Mouse (Mus musculus) hindbrain, embryonic 15.5 days (tissue): ENCODE data around the gene Fen1. TPM values are rescaled to one million over a fixed set of nuclear protein-coding genes. Genes with fewer than 3 reads are reported as not detected.
A peak's percentile ranks its signal among the peaks of the same experiment; 100 is the strongest.

ENCODE experiments used
- ATAC-seq: fragments of 200-750 bp; cut with Nextera tagmentation; 2 replicates; pipeline ENCODE4 v1.8.0; 2017; ENCODE audit warnings: low read depth, moderate number of reproducible peaks, moderate TSS enrichment; ENCODE audit not compliant: low FRiP score
- H3K27ac ChIP-seq: fragments of 300-500 bp; sonication (generic); replicated peaks from 2 replicates; pipeline ENCODE4 v1.5.1; 2015; ENCODE audit warnings: mild to moderate bottlenecking, inconsistent platforms
- H3K27me3 ChIP-seq: fragments of 300-500 bp; sonication (generic); 2 replicates; pipeline ENCODE4 v1.6.1; 2015; ENCODE audit warnings: control low read depth, inconsistent platforms
- H3K36me3 ChIP-seq: fragments of 300-500 bp; sonication (generic); 2 replicates; pipeline ENCODE4 v1.6.1; 2015; ENCODE audit warnings: control low read depth, inconsistent platforms
- H3K4me1 ChIP-seq: fragments of 300-500 bp; sonication (generic); replicated peaks from 2 replicates; pipeline ENCODE4 v1.6.1; 2015; ENCODE audit warnings: control low read depth, inconsistent platforms
- H3K4me2 ChIP-seq: fragments of 300-500 bp; sonication (generic); 2 replicates; pipeline ENCODE4 v1.6.1; 2015; ENCODE audit warnings: moderate library complexity, mild to moderate bottlenecking, inconsistent platforms
- H3K4me3 ChIP-seq: fragments of 300-500 bp; sonication (generic); 2 replicates; pipeline ENCODE4 v1.5.1; 2015; ENCODE audit warnings: mild to moderate bottlenecking, inconsistent platforms
- H3K9ac ChIP-seq: fragments of 300-500 bp; sonication (generic); 2 replicates; pipeline ENCODE4 v1.6.1; 2015; ENCODE audit warnings: inconsistent platforms
- H3K9me3 ChIP-seq: fragments of 300-500 bp; sonication (generic); 2 replicates; pipeline ENCODE4 v1.6.1; 2016; ENCODE audit warnings: control low read depth, inconsistent platforms
- WGBS: fragments of 180-500 bp; shearing (Covaris S2); methylation state at CpG from one replicate; pipeline ENCODE4 v1.1.7; 2015; 5-methylcytosine and 5-hydroxymethylcytosine counted together
- polyA plus RNA-seq: library from polyadenylated mRNA; unstranded; fragments of >200 nt; fragmentation: Nextera tagmentation; extraction: Ambion mirVana; gene quantifications from 2 replicates; pipeline ENCODE4 v1.2.1, GENCODE M21; 2015

Gene Fen1
- 28.0 and 28.2 TPM in 2 replicates for polyA plus RNA-seq

GRCm38 (mm10) chr19:10203848-10204615 lies at the start of gene Fen1, which contains the start of gene Tmem258:
Fen1 (minus strand) TSS chr19:10204169.
Tmem258 (plus strand) TSS chr19:10204014.
- under 1% methylated on average over 40 of the region's 40 CpGs for WGBS
- H3K27ac ChIP-seq = peak within 1 kb of the TSS; percentile 81
- peak within 1 kb of the TSS; percentile 75 for H3K9ac ChIP-seq
- H3K4me2 ChIP-seq = peak within 1 kb of the TSS; percentile 82
- H3K9me3 ChIP-seq = no peaks in the 10 kb centered on the region
- H3K4me1 ChIP-seq = peaks cover 16% of the 10 kb centered on the region
- peak; percentile 92 for ATAC-seq
- peak within 1 kb of the TSS; percentile 66 for H3K4me3 ChIP-seq
- H3K36me3 ChIP-seq = peaks cover 27% of the 10 kb centered on the region
- no peaks in the 10 kb centered on the region for H3K27me3 ChIP-seq

- no peak overlapping the region for H3K27ac ChIP-seq
- H3K4me3 ChIP-seq = no peak overlapping the region
- H3K27me3 ChIP-seq = 0 out of 2 replicates have a peak, but pooled peaks cover 5% of the 10 kb centered on the region
- ATAC-seq = no peak
- no peak overlapping the region for H3K4me2 ChIP-seq
- 66% methylated on average over 20 of the region's 20 CpGs for WGBS
- H3K36me3 ChIP-seq = peaks cover 10% of the 10 kb centered on the region
- H3K9ac ChIP-seq = no peak overlapping the region
- H3K4me1 ChIP-seq = no peaks in the 10 kb centered on the region
- no peaks in the 10 kb centered on the region for H3K9me3 ChIP-seq
Observed at GRCm38 (mm10) chr19:10248128-10248527, 44.2 kb upstream of the Fen1 start.

GRCm38 (mm10) chr19:10247165-10247564 lies 43.2 kb upstream of the Fen1 start:
- Histone ChIP-seq H3K27ac (no peak overlapping the region), H3K36me3 (peaks cover 4% of the 10 kb centered on the region), H3K9ac (no peak overlapping the region), H3K9me3 (no peaks in the 10 kb centered on the region), H3K27me3 (0 out of 2 replicates have a peak, but pooled peaks cover 5% of the 10 kb centered on the region), H3K4me1 (no peaks in the 10 kb centered on the region), H3K4me2 (no peak overlapping the region), H3K4me3 (no peak overlapping the region)
- 43% methylated on average over 6 of the region's 6 CpGs for WGBS
- ATAC-seq = no peak

GRCm38 (mm10) chr19:10244183-10244582 lies 40.2 kb upstream of the Fen1 start:
- Histone ChIP-seq H3K4me1 (peaks cover 10% of the 10 kb centered on the region), H3K4me3 (no peak overlapping the region), H3K36me3 (no peaks in the 10 kb centered on the region), H3K9me3 (no peaks in the 10 kb centered on the region), H3K9ac (no peak overlapping the region), H3K4me2 (no peak overlapping the region), H3K27me3 (peaks cover 13% of the 10 kb centered on the region), H3K27ac (no peak overlapping the region)
- ATAC-seq = no peak
- WGBS = 29% methylated on average over 3 of the region's 3 CpGs

- H3K4me1 ChIP-seq = peaks cover 10% of the 10 kb centered on the region
- no peak overlapping the region for H3K4me3 ChIP-seq
- no peak overlapping the region for H3K4me2 ChIP-seq
- no peak overlapping the region for H3K9ac ChIP-seq
- H3K36me3 ChIP-seq = no peaks in the 10 kb centered on the region
- H3K9me3 ChIP-seq = no peaks in the 10 kb centered on the region
- ATAC-seq = no peak
- WGBS = 2% methylated on average over 8 of the region's 8 CpGs
- H3K27ac ChIP-seq = no peak overlapping the region
- H3K27me3 ChIP-seq = peaks cover 13% of the 10 kb centered on the region
Observed at GRCm38 (mm10) chr19:10242916-10243315, 38.9 kb upstream of the Fen1 start.

GRCm38 (mm10) chr19:10240654-10241305 lies 36.8 kb upstream of the Fen1 start, which contains the start of gene Myrf:
Myrf (minus strand) TSS chr19:10240748.
- H3K9me3 ChIP-seq = no peaks in the 10 kb centered on the region
- H3K9ac ChIP-seq = peak within 1 kb of the TSS; percentile 20; the same call in 1 of the 2 replicates
- peaks cover 10% of the 10 kb centered on the region for H3K4me1 ChIP-seq
- peaks cover 13% of the 10 kb centered on the region for H3K27me3 ChIP-seq
- no peak within 1 kb of the TSS for H3K27ac ChIP-seq
- peak within 1 kb of the TSS; percentile 79 for H3K4me2 ChIP-seq
- no peaks in the 10 kb centered on the region for H3K36me3 ChIP-seq
- H3K4me3 ChIP-seq = peak within 1 kb of the TSS; percentile 41
- WGBS = 9% methylated on average over 41 of the region's 43 CpGs
- peak; percentile 71 for ATAC-seq

- Histone ChIP-seq H3K4me2 (peak overlapping the region; percentile 79), H3K27ac (no peak overlapping the region), H3K9me3 (no peaks in the 10 kb centered on the region), H3K36me3 (no peaks in the 10 kb centered on the region), H3K4me1 (peaks cover 10% of the 10 kb centered on the region), H3K27me3 (peaks cover 13% of the 10 kb centered on the region), H3K9ac (peak overlapping the region; percentile 20; the same call in 1 of the 2 replicates), H3K4me3 (peak overlapping the region; percentile 41)
- no peak for ATAC-seq
- 4% methylated on average over 26 of the region's 26 CpGs for WGBS
Observed at GRCm38 (mm10) chr19:10239975-10240653, 36.1 kb upstream of the Fen1 start.

- Histone ChIP-seq H3K4me1 (peaks cover 10% of the 10 kb centered on the region), H3K4me2 (0 out of 2 replicates have a peak overlapping the region, but pooled peaks have one; percentile 79), H3K9ac (no peak overlapping the region), H3K9me3 (no peaks in the 10 kb centered on the region), H3K4me3 (no peak overlapping the region), H3K27me3 (peaks cover 13% of the 10 kb centered on the region), H3K36me3 (no peaks in the 10 kb centered on the region), H3K27ac (no peak overlapping the region)
- WGBS = 55% methylated on average over 2 of the region's 2 CpGs
- no peak for ATAC-seq
Observed at GRCm38 (mm10) chr19:10239419-10239818, 35.5 kb upstream of the Fen1 start.

GRCm38 (mm10) chr19:10238477-10238876 lies 34.5 kb upstream of the Fen1 start:
- Histone ChIP-seq H3K36me3 (no peaks in the 10 kb centered on the region), H3K4me1 (peaks cover 10% of the 10 kb centered on the region), H3K9me3 (no peaks in the 10 kb centered on the region), H3K27me3 (peaks cover 13% of the 10 kb centered on the region), H3K9ac (no peak overlapping the region), H3K4me3 (no peak overlapping the region), H3K27ac (no peak overlapping the region), H3K4me2 (no peak overlapping the region)
- 68% methylated on average over 3 of the region's 3 CpGs for WGBS
- ATAC-seq = no peak

GRCm38 (mm10) chr19:10235784-10236565 lies 32.0 kb upstream of the Fen1 start:
- Histone ChIP-seq H3K4me2 (no peak overlapping the region), H3K9me3 (no peaks in the 10 kb centered on the region), H3K4me1 (peaks cover 10% of the 10 kb centered on the region), H3K27me3 (peaks cover 15% of the 10 kb centered on the region), H3K36me3 (no peaks in the 10 kb centered on the region), H3K9ac (no peak overlapping the region), H3K27ac (no peak overlapping the region), H3K4me3 (no peak overlapping the region)
- ATAC-seq = no peak
- 87% methylated on average over 9 of the region's 9 CpGs for WGBS

GRCm38 (mm10) chr19:10232327-10233017 lies 28.5 kb upstream of the Fen1 start:
- no peak for ATAC-seq
- no peak overlapping the region for H3K4me3 ChIP-seq
- H3K36me3 ChIP-seq = no peaks in the 10 kb centered on the region
- no peaks in the 10 kb centered on the region for H3K4me1 ChIP-seq
- H3K4me2 ChIP-seq = no peak overlapping the region
- 33% methylated on average over 9 of the region's 9 CpGs for WGBS
- H3K27ac ChIP-seq = no peak overlapping the region
- no peaks in the 10 kb centered on the region for H3K9me3 ChIP-seq
- no peak overlapping the region for H3K9ac ChIP-seq
- H3K27me3 ChIP-seq = peaks cover 5% of the 10 kb centered on the region; the same call in 1 of the 2 replicates
